Mouse (Mus musculus) embryonic facial prominence, embryonic 13.5 days (tissue): ENCODE data around the gene Tmem176a. TPM values are rescaled to one million over a fixed set of nuclear protein-coding genes. Genes with fewer than 3 reads are reported as not detected.

Experiments
- ATAC-seq: fragments of 200-750 bp; cut with Nextera tagmentation; 2 replicates; pipeline ENCODE4 v1.8.0; 2017; ENCODE audit warnings: low read depth; ENCODE audit not compliant: insufficient number of reproducible peaks, insufficient read depth, low FRiP score, low TSS enrichment
- H3K27ac ChIP-seq: fragments of 300-500 bp; sonication (generic); 2 replicates; pipeline ENCODE4 v1.5.1; 2015; ENCODE audit warnings: moderate library complexity, mild to moderate bottlenecking, inconsistent platforms
- H3K27me3 ChIP-seq: fragments of 300-500 bp; sonication (generic); 2 replicates; pipeline ENCODE4 v1.6.1; 2015; ENCODE audit warnings: mild to moderate bottlenecking, inconsistent platforms
- H3K36me3 ChIP-seq: fragments of 300-500 bp; sonication (generic); 2 replicates; pipeline ENCODE4 v1.6.1; 2015; ENCODE audit warnings: mild to moderate bottlenecking, inconsistent platforms
- H3K4me1 ChIP-seq: fragments of 300-500 bp; sonication (generic); 2 replicates; pipeline ENCODE4 v1.6.1; 2015; ENCODE audit warnings: inconsistent platforms
- H3K4me2 ChIP-seq: fragments of 300-500 bp; sonication (generic); 2 replicates; pipeline ENCODE4 v1.6.1; 2015; ENCODE audit warnings: moderate library complexity, mild to moderate bottlenecking, inconsistent platforms
- H3K4me3 ChIP-seq: fragments of 300-500 bp; sonication (generic); 2 replicates; pipeline ENCODE4 v1.5.1; 2015; ENCODE audit warnings: mild to moderate bottlenecking, inconsistent platforms
- H3K9ac ChIP-seq: fragments of 300-500 bp; sonication (generic); 2 replicates; pipeline ENCODE4 v1.6.1; 2015; ENCODE audit warnings: mild to moderate bottlenecking, inconsistent platforms
- H3K9me3 ChIP-seq: fragments of 300-500 bp; sonication (generic); 2 replicates; pipeline ENCODE4 v1.6.1; 2016; ENCODE audit warnings: inconsistent platforms
- WGBS: fragments of 180-500 bp; shearing (Covaris S2); methylation state at CpG from one replicate; pipeline ENCODE4 v1.1.7; 2015; ENCODE audit warnings: mixed read lengths; 5-methylcytosine and 5-hydroxymethylcytosine counted together
- polyA plus RNA-seq: library from polyadenylated mRNA; unstranded; fragments of >200 nt; fragmentation: Nextera tagmentation; extraction: Ambion mirVana; gene quantifications from 2 replicates; pipeline ENCODE4 v1.2.1, GENCODE M21; 2015

The Tmem176a gene
- polyA plus RNA-seq, 1 experiment from 2014 or later: 49.3 TPM

GRCm38 (mm10) chr6:48845086-48845485 lies 4.4 kb downstream of the Tmem176a start:
- Histone ChIP-seq H3K27me3 (no peaks in the 10 kb centered on the region), H3K4me2 (no peak overlapping the region), H3K4me1 (peaks cover 27% of the 10 kb centered on the region), H3K27ac (no peak overlapping the region), H3K9me3 (no peaks in the 10 kb centered on the region), H3K36me3 (peaks cover 22% of the 10 kb centered on the region), H3K4me3 (no peak overlapping the region), H3K9ac (no peak overlapping the region)
- WGBS: 73% methylated on average over 4 of the region's 4 CpGs
- ATAC-seq: no peak

- Histone ChIP-seq H3K27me3 (no peaks in the 10 kb centered on the region), H3K4me1 (no peaks in the 10 kb centered on the region), H3K36me3 (no peaks in the 10 kb centered on the region), H3K9ac (peak overlapping the region; percentile 70), H3K4me3 (peak overlapping the region; percentile 46), H3K4me2 (peak overlapping the region; percentile 69), H3K9me3 (no peaks in the 10 kb centered on the region), H3K27ac (peak overlapping the region; percentile 88)
- no peak for ATAC-seq
- WGBS: 1% methylated on average over 29 of the region's 29 CpGs
Measured at GRCm38 (mm10) chr6:48851820-48852491, 11.2 kb downstream of the Tmem176a start.

GRCm38 (mm10) chr6:48854155-48854554 lies 13.4 kb downstream of the Tmem176a start:
- no peaks in the 10 kb centered on the region for H3K36me3 ChIP-seq
- H3K27me3 ChIP-seq: no peaks in the 10 kb centered on the region
- H3K9me3 ChIP-seq: no peaks in the 10 kb centered on the region
- no peak overlapping the region for H3K27ac ChIP-seq
- peaks cover 4% of the 10 kb centered on the region; the same call in 1 of the 2 replicates for H3K4me1 ChIP-seq
- H3K4me3 ChIP-seq: no peak overlapping the region
- H3K9ac ChIP-seq: no peak overlapping the region
- H3K4me2 ChIP-seq: no peak overlapping the region
- no peak for ATAC-seq
- WGBS: 96% methylated on average over 2 of the region's 2 CpGs

GRCm38 (mm10) chr6:48857613-48858302 lies 17.0 kb downstream of the Tmem176a start:
- ATAC-seq: no peak
- Histone ChIP-seq H3K4me2 (no peak overlapping the region), H3K4me3 (no peak overlapping the region), H3K27ac (no peak overlapping the region), H3K9me3 (no peaks in the 10 kb centered on the region), H3K4me1 (peaks cover 8% of the 10 kb centered on the region; the same call in 1 of the 2 replicates), H3K27me3 (no peaks in the 10 kb centered on the region), H3K36me3 (no peaks in the 10 kb centered on the region), H3K9ac (no peak overlapping the region)
- 48% methylated on average over 8 of the region's 8 CpGs for WGBS

GRCm38 (mm10) chr6:48860130-48860815 lies 19.6 kb downstream of the Tmem176a start:
- Histone ChIP-seq H3K9me3 (no peaks in the 10 kb centered on the region), H3K36me3 (no peaks in the 10 kb centered on the region), H3K4me3 (peak overlapping the region; percentile 27), H3K27ac (no peak overlapping the region), H3K27me3 (no peaks in the 10 kb centered on the region), H3K4me1 (peaks cover 8% of the 10 kb centered on the region; the same call in 1 of the 2 replicates), H3K4me2 (peak overlapping the region; percentile 51), H3K9ac (peak overlapping the region; percentile 57; the same call in 1 of the 2 replicates)
- ATAC-seq: no peak
- 12% methylated on average over 23 of the region's 23 CpGs for WGBS

GRCm38 (mm10) chr6:48860851-48861250 lies 20.1 kb downstream of the Tmem176a start:
- no peak for ATAC-seq
- H3K4me3 ChIP-seq: no peak overlapping the region
- H3K9me3 ChIP-seq: no peaks in the 10 kb centered on the region
- 83% methylated on average over 1 of the region's 1 CpGs for WGBS
- H3K27me3 ChIP-seq: no peaks in the 10 kb centered on the region
- H3K4me2 ChIP-seq: no peak overlapping the region
- peaks cover 8% of the 10 kb centered on the region; the same call in 1 of the 2 replicates for H3K4me1 ChIP-seq
- no peaks in the 10 kb centered on the region for H3K36me3 ChIP-seq
- H3K27ac ChIP-seq: no peak overlapping the region
- no peak overlapping the region for H3K9ac ChIP-seq

- 69% methylated on average over 12 of the region's 12 CpGs for WGBS
- Histone ChIP-seq H3K4me1 (peaks cover 8% of the 10 kb centered on the region; the same call in 1 of the 2 replicates), H3K27ac (no peak overlapping the region), H3K4me3 (no peak overlapping the region), H3K9me3 (no peaks in the 10 kb centered on the region), H3K4me2 (no peak overlapping the region), H3K27me3 (no peaks in the 10 kb centered on the region), H3K36me3 (no peaks in the 10 kb centered on the region), H3K9ac (no peak overlapping the region)
- ATAC-seq: no peak
Measured at GRCm38 (mm10) chr6:48861616-48862280, 21.0 kb downstream of the Tmem176a start.

- Histone ChIP-seq H3K4me3 (no peak overlapping the region), H3K4me1 (peaks cover 5% of the 10 kb centered on the region; the same call in 1 of the 2 replicates), H3K4me2 (no peak overlapping the region), H3K27ac (no peak overlapping the region), H3K27me3 (no peaks in the 10 kb centered on the region; the same call in 1 of the 2 replicates), H3K36me3 (no peaks in the 10 kb centered on the region), H3K9me3 (no peaks in the 10 kb centered on the region), H3K9ac (no peak overlapping the region)
- no peak for ATAC-seq
- WGBS: 82% methylated on average over 4 of the region's 4 CpGs
Measured at GRCm38 (mm10) chr6:48862816-48863215, 22.1 kb downstream of the Tmem176a start.

- no peaks in the 10 kb centered on the region; the same call in 1 of the 2 replicates for H3K27me3 ChIP-seq
- 85% methylated on average over 7 of the region's 7 CpGs for WGBS
- H3K4me1 ChIP-seq: peaks cover 5% of the 10 kb centered on the region; the same call in 1 of the 2 replicates
- H3K27ac ChIP-seq: no peak overlapping the region
- H3K4me3 ChIP-seq: no peak overlapping the region
- H3K4me2 ChIP-seq: no peak overlapping the region
- H3K36me3 ChIP-seq: no peaks in the 10 kb centered on the region
- H3K9me3 ChIP-seq: no peaks in the 10 kb centered on the region
- H3K9ac ChIP-seq: no peak overlapping the region
- no peak for ATAC-seq
Measured at GRCm38 (mm10) chr6:48863488-48863887, 22.8 kb downstream of the Tmem176a start.

- 66% methylated on average over 3 of the region's 3 CpGs for WGBS
- no peak overlapping the region for H3K4me2 ChIP-seq
- H3K4me1 ChIP-seq: peaks cover 5% of the 10 kb centered on the region; the same call in 1 of the 2 replicates
- no peak overlapping the region for H3K27ac ChIP-seq
- no peak overlapping the region for H3K9ac ChIP-seq
- no peaks in the 10 kb centered on the region for H3K36me3 ChIP-seq
- no peak for ATAC-seq
- H3K4me3 ChIP-seq: no peak overlapping the region
- no peaks in the 10 kb centered on the region for H3K9me3 ChIP-seq
- H3K27me3 ChIP-seq: no peaks in the 10 kb centered on the region; the same call in 1 of the 2 replicates
Measured at GRCm38 (mm10) chr6:48864181-48864580, 23.5 kb downstream of the Tmem176a start.

GRCm38 (mm10) chr6:48864723-48865122 lies 24.0 kb downstream of the Tmem176a start:
- ATAC-seq: no peak
- H3K27me3 ChIP-seq: no peaks in the 10 kb centered on the region; the same call in 1 of the 2 replicates
- no peak overlapping the region for H3K9ac ChIP-seq
- no peak overlapping the region for H3K27ac ChIP-seq
- no peaks in the 10 kb centered on the region for H3K9me3 ChIP-seq
- H3K4me1 ChIP-seq: peaks cover 5% of the 10 kb centered on the region; the same call in 1 of the 2 replicates
- no peak overlapping the region for H3K4me3 ChIP-seq
- H3K4me2 ChIP-seq: no peak overlapping the region
- WGBS: 69% methylated on average over 3 of the region's 3 CpGs
- H3K36me3 ChIP-seq: no peaks in the 10 kb centered on the region
